Comparison of ENCODE assay signal across 13 mouse cellular contexts in genomic region chr11:117406711-117407110, GRCm38 (mm10).
DNase-seq lines count a peak whose midpoint lies in the region; ATAC-seq lines count a peak whose summit lies in the region.
"Had no signal": no experiment of that assay in that cellular context is flagged by ENCODE, and none has a peak within 500 bp of the region (broad histone marks: within the 10 kb centered on the region; RNA-seq: fewer than 3 reads in every experiment).

No protein-coding gene starts in this region.

- 0 out of 2 replicates have a peak, but pooled peaks have one; percentile 7 for ATAC-seq in embryonic facial prominence, embryonic 13.5 days (ENCODE audit: insufficient number of reproducible peaks, insufficient read depth, low FRiP score, low TSS enrichment, low read depth)
- no peak for ATAC-seq in hindbrain, embryonic 12.5 days (ENCODE audit: low FRiP score)
- ATAC-seq in midbrain, embryonic 12.5 days (ENCODE audit: low FRiP score, low read depth) = no peak
- ATAC-seq in kidney, embryonic 15.5 days (replicated peaks; ENCODE audit: low FRiP score) = no peak
- ATAC-seq in granulocyte monocyte progenitor cell, adult 5-6 weeks (replicated peaks; ENCODE audit: poor library complexity, severe bottlenecking) = no peak

- DNase-seq in embryonic facial prominence, embryonic 10.5 days (ENCODE audit: low spot score) = no peak
- no peak for DNase-seq in heart, postnatal 10 days
- DNase-seq: cerebellum, adult 11-12 months; embryo, embryonic 11 days; heart, adult 2 months; kidney, postnatal 14 days had no signal

- H3K27ac ChIP-seq in embryonic facial prominence, embryonic 10.5 days (replicated peaks) = peak overlapping the region; percentile 86
- H3K27ac ChIP-seq in embryonic facial prominence, embryonic 13.5 days = no peak overlapping the region
- H3K27ac ChIP-seq in hindbrain, embryonic 12.5 days = peak overlapping the region; percentile 95
- H3K27ac ChIP-seq in midbrain, embryonic 12.5 days (replicated peaks) = peak overlapping the region; percentile 99
- no peak overlapping the region for H3K27ac ChIP-seq in kidney, embryonic 15.5 days
- H3K27ac ChIP-seq: liver, embryonic 15.5 days had no signal

- no peak overlapping the region for H3K4me3 ChIP-seq in embryonic facial prominence, embryonic 10.5 days
- H3K4me3 ChIP-seq in embryonic facial prominence, embryonic 13.5 days = no peak overlapping the region
- no peak overlapping the region for H3K4me3 ChIP-seq in hindbrain, embryonic 12.5 days
- H3K4me3 ChIP-seq in midbrain, embryonic 12.5 days = no peak overlapping the region
- no peak overlapping the region for H3K4me3 ChIP-seq in kidney, embryonic 15.5 days (replicated peaks)
- H3K4me3 ChIP-seq: heart, adult 2 months; liver, embryonic 15.5 days; stomach, embryonic 15.5 days had no signal

- 87% methylated on average over 1 of the region's 1 CpGs for WGBS in embryonic facial prominence, embryonic 10.5 days
- 75% methylated on average over 1 of the region's 1 CpGs for WGBS in embryonic facial prominence, embryonic 13.5 days
- WGBS in hindbrain, embryonic 12.5 days = 85% methylated on average over 1 of the region's 1 CpGs
- 30% methylated on average over 1 of the region's 1 CpGs for WGBS in midbrain, embryonic 12.5 days
- WGBS in kidney, embryonic 15.5 days = 72% methylated on average over 1 of the region's 1 CpGs

- H3K9me3 ChIP-seq in embryonic facial prominence, embryonic 10.5 days = peaks cover 11% of the 10 kb centered on the region; the same call in 1 of the 2 replicates
- 0 out of 2 replicates have a peak, but pooled peaks cover 3% of the 10 kb centered on the region for H3K9me3 ChIP-seq in embryonic facial prominence, embryonic 13.5 days
- H3K9me3 ChIP-seq in hindbrain, embryonic 12.5 days (replicated peaks) = no peaks in the 10 kb centered on the region
- H3K9me3 ChIP-seq in midbrain, embryonic 12.5 days = 0 out of 2 replicates have a peak, but pooled peaks cover 6% of the 10 kb centered on the region
- no peaks in the 10 kb centered on the region for H3K9me3 ChIP-seq in kidney, embryonic 15.5 days (replicated peaks)
- H3K9me3 ChIP-seq: liver, embryonic 15.5 days; stomach, embryonic 15.5 days had no signal

- H3K4me2 ChIP-seq in embryonic facial prominence, embryonic 13.5 days = 0 out of 2 replicates have a peak overlapping the region, but pooled peaks have one; percentile 72
- H3K4me2 ChIP-seq in hindbrain, embryonic 12.5 days (replicated peaks) = no peak overlapping the region; the same call in 1 of the 2 replicates
- H3K4me2 ChIP-seq in midbrain, embryonic 12.5 days (replicated peaks) = peak overlapping the region; percentile 61
- H3K4me2 ChIP-seq in kidney, embryonic 15.5 days = no peak overlapping the region

- H3K4me1 ChIP-seq in embryonic facial prominence, embryonic 10.5 days = peaks cover 56% of the 10 kb centered on the region
- H3K4me1 ChIP-seq in embryonic facial prominence, embryonic 13.5 days = peaks cover 46% of the 10 kb centered on the region
- peaks cover 61% of the 10 kb centered on the region for H3K4me1 ChIP-seq in hindbrain, embryonic 12.5 days
- H3K4me1 ChIP-seq in midbrain, embryonic 12.5 days = peaks cover 63% of the 10 kb centered on the region
- peaks cover 43% of the 10 kb centered on the region for H3K4me1 ChIP-seq in kidney, embryonic 15.5 days

- H3K27me3 ChIP-seq in embryonic facial prominence, embryonic 10.5 days (replicated peaks; ENCODE audit: low read depth, poor library complexity, severe bottlenecking) = peaks cover 79% of the 10 kb centered on the region
- peaks cover 16% of the 10 kb centered on the region for H3K27me3 ChIP-seq in embryonic facial prominence, embryonic 13.5 days
- H3K27me3 ChIP-seq in hindbrain, embryonic 12.5 days = peaks cover 10% of the 10 kb centered on the region
- H3K27me3 ChIP-seq in midbrain, embryonic 12.5 days = peaks cover 39% of the 10 kb centered on the region
- peaks cover 65% of the 10 kb centered on the region for H3K27me3 ChIP-seq in kidney, embryonic 15.5 days

- H3K36me3 ChIP-seq in embryonic facial prominence, embryonic 10.5 days (replicated peaks) = no peaks in the 10 kb centered on the region
- no peaks in the 10 kb centered on the region for H3K36me3 ChIP-seq in embryonic facial prominence, embryonic 13.5 days
- H3K36me3 ChIP-seq in hindbrain, embryonic 12.5 days = no peaks in the 10 kb centered on the region
- no peaks in the 10 kb centered on the region for H3K36me3 ChIP-seq in midbrain, embryonic 12.5 days
- H3K36me3 ChIP-seq in kidney, embryonic 15.5 days = no peaks in the 10 kb centered on the region
- H3K36me3 ChIP-seq: liver, embryonic 15.5 days; stomach, embryonic 15.5 days had no signal

- intact Hi-C loops in heart, postnatal 10 days (cut with DNase I) = no loop called here

- H3K9ac ChIP-seq in embryonic facial prominence, embryonic 13.5 days = no peak overlapping the region
- peak overlapping the region; percentile 36 for H3K9ac ChIP-seq in hindbrain, embryonic 12.5 days
- peak overlapping the region; percentile 43 for H3K9ac ChIP-seq in midbrain, embryonic 12.5 days (replicated peaks)
- no peak overlapping the region for H3K9ac ChIP-seq in kidney, embryonic 15.5 days
- H3K9ac ChIP-seq: liver, embryonic 15.5 days; stomach, embryonic 15.5 days had no signal

Comparison
In these comparisons a context has a peak if more than half of its experiments do, and no peak if none do; other contexts are left out.
1. H3K27ac ChIP-seq: peak in embryonic facial prominence, embryonic 10.5 days (single experiment), hindbrain, embryonic 12.5 days (single experiment) and midbrain, embryonic 12.5 days (single experiment); none in embryonic facial prominence, embryonic 13.5 days (single experiment) and kidney, embryonic 15.5 days (single experiment).
2. H3K4me2 ChIP-seq: peak in embryonic facial prominence, embryonic 13.5 days (single experiment) and midbrain, embryonic 12.5 days (single experiment); none in hindbrain, embryonic 12.5 days (single experiment) and kidney, embryonic 15.5 days (single experiment).
3. H3K9ac ChIP-seq: peak in hindbrain, embryonic 12.5 days (single experiment) and midbrain, embryonic 12.5 days (single experiment); none in embryonic facial prominence, embryonic 13.5 days (single experiment) and kidney, embryonic 15.5 days (single experiment).